Mouse (Mus musculus): ENCODE measurements around the gene Igf1r. TPM values are rescaled to one million over a fixed set of nuclear protein-coding genes. Genes with fewer than 3 reads are reported as not detected.

Gene Igf1r
- 10 to 100 TPM; 10.1 to 15.5 TPM for total RNA-seq (2021)
- long read RNA-seq, experiment 1, partial matches to known transcripts: 0 of 2 reads
- long read RNA-seq, experiment 1, other reads (novel, unspliced or antisense): 2 of 2 reads
- long read RNA-seq, experiment 2, partial matches to known transcripts: 0 of 2 reads
- long read RNA-seq, experiment 2, other reads (novel, unspliced or antisense): 2 of 2 reads

DNA sequence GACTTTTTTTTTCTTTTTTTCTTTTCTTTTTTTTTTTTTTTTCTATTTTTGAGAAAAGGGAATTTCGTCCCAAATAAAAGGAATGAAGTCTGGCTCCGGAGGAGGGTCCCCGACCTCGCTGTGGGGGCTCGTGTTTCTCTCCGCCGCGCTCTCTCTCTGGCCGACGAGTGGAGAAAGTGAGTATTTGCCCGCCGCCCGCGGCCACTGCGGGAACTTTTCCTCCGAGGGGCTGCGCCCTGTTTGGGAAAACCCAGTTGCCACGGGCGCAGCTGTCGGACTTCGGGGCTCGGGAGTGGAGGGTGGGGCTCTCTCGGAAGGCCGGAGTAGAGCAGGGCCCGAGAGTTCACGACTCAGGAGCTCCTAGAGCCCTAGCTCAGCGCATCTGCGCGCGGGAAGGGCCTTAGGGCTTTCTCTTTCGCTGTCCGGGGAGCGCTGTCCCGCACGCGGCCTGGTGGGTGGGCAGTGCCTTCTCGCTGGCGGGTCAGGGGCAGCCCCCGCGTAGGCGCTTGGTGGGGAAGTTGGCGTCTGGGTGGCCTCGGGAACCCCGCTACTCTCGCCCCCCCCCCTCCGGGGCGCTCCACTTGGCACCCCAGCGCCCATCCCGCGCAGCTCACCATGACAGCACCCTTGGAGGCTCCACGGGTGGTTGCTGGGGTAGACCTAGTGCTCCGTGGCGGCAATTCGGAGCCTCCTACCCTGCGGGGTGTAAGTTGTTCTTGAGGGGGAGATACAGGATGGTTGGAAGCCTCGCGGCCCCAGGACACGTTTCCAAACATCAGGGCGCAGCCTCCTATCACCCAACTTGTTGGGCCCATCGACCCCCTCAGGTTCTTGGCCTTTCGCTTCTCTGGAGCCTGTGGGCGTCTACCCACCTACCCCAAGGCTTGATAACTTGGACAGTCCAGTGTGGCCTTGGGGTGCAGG is at the start of gene Igf1r:
Gene Igf1r (plus strand): TSS at position 51 of the 924 bp plus-strand sequence.
- peak; percentile 45 to 64 for DNase-seq

DNA sequence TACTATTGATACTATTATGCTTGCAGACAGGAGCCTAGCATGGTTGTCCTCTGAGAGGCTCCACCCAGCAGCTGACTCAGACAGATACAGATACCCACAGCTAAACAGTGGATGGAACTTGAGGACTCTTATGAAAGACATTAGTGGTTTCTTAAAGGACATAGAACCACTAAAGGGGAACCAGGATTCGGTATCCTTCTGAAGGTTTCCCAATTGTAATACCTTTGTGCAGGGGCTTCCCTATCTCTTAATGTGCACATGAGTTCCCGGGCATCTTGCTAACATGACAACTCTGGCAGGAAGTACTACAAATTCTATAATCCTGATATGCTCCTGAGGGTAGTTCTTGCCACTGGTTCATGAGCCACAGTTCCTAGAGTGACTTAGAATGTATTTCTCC is 46.3 kb upstream of the Igf1r start:
- no peak for DNase-seq

DNA sequence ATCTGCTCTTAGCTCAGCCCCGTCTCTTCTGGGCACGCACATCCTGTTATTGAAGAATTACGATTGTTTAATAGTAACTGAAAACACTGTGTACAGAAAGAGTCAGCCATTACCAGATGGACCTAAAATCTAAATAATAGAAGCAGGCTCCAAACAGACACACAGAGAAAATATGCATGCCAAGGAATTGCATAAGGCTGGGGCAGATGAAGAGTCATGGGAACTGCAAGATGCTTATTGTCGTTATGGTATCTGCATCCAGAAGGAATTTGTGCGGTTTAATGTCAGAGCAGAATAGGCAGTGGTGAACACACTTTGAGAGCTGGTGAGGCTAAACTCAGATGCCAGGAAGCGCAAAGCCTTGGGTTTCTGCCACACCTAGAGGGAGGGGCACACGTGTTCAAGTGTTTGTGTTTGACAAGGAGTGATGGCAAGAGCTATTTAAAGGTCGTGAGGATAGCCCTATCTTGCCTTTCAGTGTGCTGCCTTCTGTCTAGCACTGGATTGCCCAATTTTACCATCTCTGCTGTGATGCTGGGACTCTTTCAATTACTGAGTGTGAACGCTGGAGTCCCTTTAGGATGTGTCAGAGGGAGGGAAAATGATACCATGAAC is 44.7 kb upstream of the Igf1r start:
- DNase-seq: peak in 1 of 2 experiments; percentile 7

DNA sequence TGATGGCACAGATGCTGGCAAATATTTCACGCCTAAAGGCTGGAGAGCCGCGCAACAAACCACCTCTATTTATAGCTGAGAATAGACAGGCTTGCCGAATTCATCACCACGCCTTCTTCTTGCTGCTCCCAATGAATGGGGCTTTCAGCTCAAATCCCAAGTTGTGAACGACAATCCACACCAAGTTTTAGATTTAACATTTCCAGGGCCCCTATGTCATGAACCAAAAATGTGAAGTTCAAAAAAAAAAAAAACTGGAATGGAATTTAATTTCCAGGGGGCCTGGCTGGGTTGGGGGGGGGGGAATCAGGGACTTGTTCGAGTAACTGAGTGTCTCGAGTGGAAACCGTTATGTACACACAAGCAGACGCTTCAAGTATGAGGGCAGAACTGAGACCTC is 42.1 kb upstream of the Igf1r start:
- DNase-seq: peak; percentile 14 to 29

DNA sequence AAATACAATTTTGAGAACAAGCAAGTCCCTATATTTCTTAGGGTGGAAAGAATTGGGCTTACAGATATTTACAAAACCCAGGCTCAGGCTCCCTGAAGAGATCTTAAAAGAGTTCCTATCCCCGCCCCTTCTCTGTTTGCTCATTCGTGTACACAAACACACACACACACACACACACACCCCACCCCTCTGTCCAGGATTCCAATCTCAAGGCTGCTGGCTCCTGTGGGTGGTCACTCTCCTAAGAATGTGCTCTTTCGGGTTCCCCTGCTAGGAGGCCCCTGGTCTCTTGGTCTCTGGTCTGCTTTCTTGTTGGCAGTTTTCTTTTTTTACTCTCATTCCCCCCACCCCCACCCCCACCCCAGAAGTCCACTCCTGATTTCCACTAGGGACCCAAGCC is 41.7 kb upstream of the Igf1r start:
- DNase-seq: peak in 1 of 2 experiments; percentile 13

GRCm38 (mm10) chr7:67911841-67912240 is 40.8 kb upstream of the Igf1r start:
- DNase-seq: no peak

GRCm38 (mm10) chr7:67916960-67917359 is 35.7 kb upstream of the Igf1r start:
- DNase-seq: no peak

- DNase-seq: no peak
Observed at GRCm38 (mm10) chr7:67917753-67918152, 34.9 kb upstream of the Igf1r start.

DNA sequence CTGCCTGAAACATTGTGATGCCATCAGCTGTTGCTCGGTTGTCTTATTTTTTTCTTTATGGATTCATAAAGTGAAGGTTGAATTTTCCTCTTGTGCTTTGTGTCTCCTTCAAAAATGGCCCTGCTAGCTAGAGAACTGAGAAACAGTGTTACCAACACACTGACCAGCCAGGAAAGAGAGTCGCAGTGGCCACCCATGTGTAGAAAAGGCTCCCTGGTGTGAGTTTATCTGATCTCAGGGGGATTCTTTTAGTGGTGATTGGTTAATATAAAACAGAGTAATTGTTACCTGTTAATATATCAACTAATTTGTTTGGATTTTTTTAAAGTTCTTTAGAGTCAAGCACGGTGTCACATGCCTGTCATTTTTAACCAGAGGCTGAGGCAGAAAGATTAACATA is 33.2 kb upstream of the Igf1r start:
- DNase-seq: no peak

DNA sequence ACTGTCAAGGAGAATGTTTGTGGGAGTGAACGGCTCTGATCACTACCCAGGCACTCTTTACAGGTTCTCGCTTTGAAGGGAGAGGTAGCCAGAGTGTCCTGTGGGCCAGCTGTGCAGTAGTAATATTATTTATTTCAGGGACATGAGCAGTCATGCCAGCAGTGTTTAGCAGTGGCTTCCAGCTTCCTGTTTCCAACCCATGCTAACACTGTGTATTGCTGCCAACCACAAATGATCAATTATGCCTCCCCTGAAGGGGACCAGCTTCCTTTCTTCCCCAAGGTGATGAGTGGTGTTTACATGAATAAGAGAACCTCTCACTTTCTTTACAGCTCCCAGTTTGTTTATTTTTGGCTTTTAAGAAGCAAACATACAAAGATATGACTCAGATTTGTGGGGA is 28.4 kb upstream of the Igf1r start:
- no peak for DNase-seq

GRCm38 (mm10) chr7:67930132-67930531 is 22.5 kb upstream of the Igf1r start:
- DNase-seq: no peak

DNA sequence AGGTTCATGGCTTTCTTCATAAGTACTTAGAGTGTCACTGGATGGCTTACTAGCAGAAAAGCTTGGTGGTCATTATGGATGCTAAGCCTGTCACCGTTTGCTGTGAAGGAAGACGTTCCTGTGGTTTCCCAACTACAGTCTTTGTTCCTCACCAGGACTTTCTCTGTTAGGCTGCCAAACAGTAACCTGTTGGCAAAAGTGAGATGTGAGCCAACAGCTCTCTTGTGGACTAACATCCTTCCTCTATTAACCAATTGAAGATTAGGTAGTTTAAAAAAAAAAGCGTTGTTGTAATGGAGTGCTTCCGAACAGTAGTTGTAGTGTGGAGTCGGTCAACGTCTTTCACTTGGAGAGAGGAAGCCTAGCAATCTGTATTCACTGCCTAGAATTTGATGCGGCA is 15.8 kb upstream of the Igf1r start:
- DNase-seq: no peak

DNA sequence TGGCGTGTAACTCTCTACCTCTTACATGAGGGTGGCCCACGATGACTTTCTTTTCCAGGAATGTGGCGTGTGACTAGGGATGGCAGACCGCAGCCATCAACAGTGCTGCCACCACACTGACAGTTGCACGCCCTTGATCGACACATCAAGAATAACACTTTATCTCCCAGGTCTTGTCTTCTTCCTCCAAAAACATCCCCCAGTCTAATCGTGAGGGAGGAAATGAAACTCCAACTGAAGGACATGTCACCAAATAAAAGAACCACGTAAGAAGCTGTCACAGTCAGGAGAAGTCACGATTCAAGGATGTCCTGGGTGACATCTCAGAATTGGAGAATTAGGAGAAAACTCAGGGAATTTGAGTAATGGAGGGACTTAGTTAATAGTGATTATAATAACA is 8.8 kb upstream of the Igf1r start:
- DNase-seq: no peak

GRCm38 (mm10) chr7:67946901-67947300 is 5.7 kb upstream of the Igf1r start:
- DNase-seq: no peak

- DNase-seq: peak in 1 of 2 experiments; percentile 57
Observed at GRCm38 (mm10) chr7:67950346-67950814, 2.2 kb upstream of the Igf1r start.

GRCm38 (mm10) chr7:67950815-67951531 is 1.7 kb upstream of the Igf1r start:
- peak; percentile 87 to 88 for DNase-seq

DNA sequence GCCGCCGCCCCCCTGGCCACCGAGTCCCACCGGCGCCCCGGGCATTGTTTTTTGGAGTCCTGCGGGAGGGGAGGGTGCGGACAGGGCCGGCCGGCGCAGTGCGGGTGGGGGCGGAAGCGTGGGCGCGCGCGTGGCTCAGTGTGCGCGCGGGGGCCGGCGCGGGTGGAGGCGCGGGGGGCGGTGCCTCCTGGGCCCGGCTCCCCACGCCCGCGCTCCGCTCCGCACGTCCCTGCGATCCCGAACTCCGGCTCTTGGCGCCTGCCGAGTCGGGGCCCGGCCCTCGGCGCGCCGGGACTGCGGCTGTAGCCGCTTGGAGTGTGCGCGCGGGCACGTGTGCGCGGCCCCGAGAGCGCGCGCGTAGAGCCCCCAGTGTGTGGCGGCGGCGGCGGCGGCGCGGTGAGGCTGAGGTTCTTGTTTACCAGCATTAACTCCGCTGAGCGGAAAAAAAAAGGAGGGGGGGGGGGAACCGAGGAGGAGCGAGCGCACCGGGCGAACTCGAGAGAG is 1.0 kb upstream of the Igf1r start:
- peak; percentile 97 to 98 for DNase-seq

- peak; percentile 86 to 90 for DNase-seq
Observed at GRCm38 (mm10) chr7:67952036-67952681, 468 bp upstream of the Igf1r start.

DNA sequence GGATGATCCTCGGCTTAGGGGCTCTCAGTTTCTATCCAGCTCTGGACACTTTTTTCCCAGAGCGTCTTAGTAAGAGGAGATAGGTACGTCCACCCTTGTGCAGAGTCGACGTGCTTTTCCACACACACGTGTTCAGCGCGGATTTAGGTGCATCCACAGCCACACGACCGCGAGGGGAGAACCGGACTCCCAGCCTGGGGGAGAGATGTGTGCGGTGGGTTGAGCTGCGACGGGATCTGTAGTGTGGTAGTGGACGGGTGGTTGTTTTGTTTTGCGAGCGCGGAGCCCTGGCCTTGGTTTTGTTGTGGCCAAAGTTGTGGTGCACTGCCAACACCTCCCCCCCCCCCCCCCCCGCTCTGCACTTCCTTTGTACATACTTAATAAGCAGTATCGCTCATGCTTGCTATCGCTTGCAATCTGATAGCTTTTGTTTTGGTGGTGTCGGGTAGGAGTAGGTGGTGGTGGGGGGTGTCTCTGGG is 1.2 kb downstream of the Igf1r start:
- peak; percentile 14 to 60 for DNase-seq

DNA sequence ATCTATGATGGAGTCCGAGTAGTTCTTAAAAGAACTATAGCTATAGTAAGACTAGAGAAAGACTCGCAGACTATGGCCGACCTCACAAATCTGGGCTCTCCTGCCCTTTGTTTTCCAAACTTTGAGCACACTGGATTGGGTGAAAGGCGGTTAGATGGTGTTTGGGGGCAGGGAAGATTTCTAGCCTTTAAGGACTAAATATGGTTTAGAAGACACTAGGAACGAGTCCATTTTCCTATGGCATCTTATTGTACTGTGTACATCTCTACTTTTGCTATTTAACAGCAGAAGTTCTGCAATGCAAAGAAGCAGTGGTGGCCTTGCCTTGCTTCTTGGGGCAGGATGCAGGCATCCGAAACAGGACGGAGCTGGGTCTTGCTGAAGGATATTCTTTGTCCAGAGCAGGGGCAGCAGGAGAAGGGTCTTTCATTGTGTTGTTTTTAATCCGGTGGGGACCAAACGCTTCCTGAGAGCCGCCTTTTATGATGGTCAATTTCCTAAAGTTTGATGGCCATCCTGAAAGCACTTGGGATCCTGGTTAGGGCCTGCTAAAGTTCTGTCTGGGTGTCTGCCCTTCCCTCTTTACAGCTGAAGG is 2.1 kb downstream of the Igf1r start:
- DNase-seq: no peak

- no peak for DNase-seq
Observed at GRCm38 (mm10) chr7:67955276-67955675, 2.6 kb downstream of the Igf1r start.
